Mouse (Mus musculus) limb, embryonic 15.5 days (tissue): ENCODE measurements at regions not wholly inside any gene's neighbourhood (a gene's known extent, or its start where the extent isn't known, plus 50 kb on each side); places are given as distances from the start of the nearest gene placed in this dataset.

ENCODE experiments used
- ATAC-seq: fragments of 200-750 bp; cut with Nextera tagmentation; 2 replicates; pipeline ENCODE4 v1.8.0; 2017; ENCODE audit warnings: low read depth, moderate TSS enrichment; ENCODE audit not compliant: insufficient number of reproducible peaks, low FRiP score, low TSS enrichment
- H3K27ac ChIP-seq: fragments of 300-500 bp; sonication (generic); 2 replicates; pipeline ENCODE4 v1.5.1; 2015; ENCODE audit warnings: moderate library complexity, mild to moderate bottlenecking, inconsistent platforms
- H3K27me3 ChIP-seq: fragments of 300-500 bp; sonication (generic); 2 replicates; pipeline ENCODE4 v1.6.1; 2015; ENCODE audit warnings: inconsistent platforms
- H3K36me3 ChIP-seq: fragments of 300-500 bp; sonication (generic); 2 replicates; pipeline ENCODE4 v1.6.1; 2015; ENCODE audit warnings: inconsistent platforms
- H3K4me1 ChIP-seq: fragments of 300-500 bp; sonication (generic); 2 replicates; pipeline ENCODE4 v1.6.1; 2015; ENCODE audit warnings: inconsistent platforms
- H3K4me2 ChIP-seq: fragments of 300-500 bp; sonication (generic); 2 replicates; pipeline ENCODE4 v1.6.1; 2015; ENCODE audit warnings: mild to moderate bottlenecking, inconsistent platforms
- H3K4me3 ChIP-seq: fragments of 300-500 bp; sonication (generic); 2 replicates; pipeline ENCODE4 v1.5.1; 2015; ENCODE audit warnings: mild to moderate bottlenecking, inconsistent platforms
- H3K9ac ChIP-seq: fragments of 300-500 bp; sonication (generic); 2 replicates; pipeline ENCODE4 v1.6.1; 2015; ENCODE audit warnings: inconsistent platforms
- H3K9me3 ChIP-seq: fragments of 300-500 bp; sonication (generic); 2 replicates; pipeline ENCODE4 v1.6.1; 2016; ENCODE audit warnings: inconsistent platforms
- WGBS: fragments of 180-500 bp; shearing (Covaris S2); methylation state at CpG from one replicate; pipeline ENCODE4 v1.1.7; 2015; 5-methylcytosine and 5-hydroxymethylcytosine counted together

GRCm38 (mm10) chr1:23462411-23462810, 64.8 kb upstream of the Ogfrl1 start:
- no peaks in the 10 kb centered on the region for H3K36me3 ChIP-seq
- no peaks in the 10 kb centered on the region for H3K9me3 ChIP-seq
- no peak overlapping the region for H3K4me3 ChIP-seq
- no peak overlapping the region for H3K4me2 ChIP-seq
- no peak for ATAC-seq
- 85% methylated on average over 3 of the region's 3 CpGs for WGBS
- no peaks in the 10 kb centered on the region for H3K4me1 ChIP-seq
- H3K9ac ChIP-seq: no peak overlapping the region
- no peaks in the 10 kb centered on the region for H3K27me3 ChIP-seq
- H3K27ac ChIP-seq: no peak overlapping the region

- no peaks in the 10 kb centered on the region for H3K4me1 ChIP-seq
- no peaks in the 10 kb centered on the region for H3K27me3 ChIP-seq
- no peaks in the 10 kb centered on the region for H3K9me3 ChIP-seq
- no peaks in the 10 kb centered on the region for H3K36me3 ChIP-seq
- WGBS: 62% methylated on average over 3 of the region's 3 CpGs
- no peak overlapping the region for H3K4me3 ChIP-seq
- ATAC-seq: no peak
- no peak overlapping the region for H3K4me2 ChIP-seq
- no peak overlapping the region for H3K9ac ChIP-seq
- H3K27ac ChIP-seq: no peak overlapping the region
These were observed 66.5 kb upstream of the Ogfrl1 start for GRCm38 (mm10) chr1:23464081-23464480.

DNA sequence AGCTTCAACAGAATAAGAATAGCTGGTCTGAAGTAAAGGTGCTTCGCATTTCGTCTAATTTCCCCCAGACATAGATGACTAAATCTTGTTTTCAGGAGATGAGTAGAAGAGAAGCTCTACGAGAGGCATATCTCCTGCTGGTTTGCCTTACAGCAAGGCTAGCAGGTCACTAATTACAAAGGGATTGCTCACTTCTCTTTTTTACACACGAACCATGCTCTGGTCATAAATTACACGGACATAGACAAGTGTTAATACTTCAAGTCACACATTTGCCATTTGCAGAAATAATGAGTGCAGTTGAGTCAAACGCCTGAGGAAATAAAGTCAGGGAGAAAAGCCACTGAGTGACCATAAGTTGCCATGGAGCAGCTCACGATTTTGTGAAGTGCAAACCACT, 68.8 kb upstream of the Ogfrl1 start:
- ATAC-seq: no peak
- Histone ChIP-seq H3K4me2 (no peak overlapping the region), H3K4me3 (no peak overlapping the region), H3K27ac (no peak overlapping the region), H3K36me3 (no peaks in the 10 kb centered on the region), H3K9ac (no peak overlapping the region), H3K4me1 (no peaks in the 10 kb centered on the region), H3K27me3 (no peaks in the 10 kb centered on the region), H3K9me3 (no peaks in the 10 kb centered on the region)
- WGBS: 49% methylated on average over 7 of the region's 7 CpGs

DNA sequence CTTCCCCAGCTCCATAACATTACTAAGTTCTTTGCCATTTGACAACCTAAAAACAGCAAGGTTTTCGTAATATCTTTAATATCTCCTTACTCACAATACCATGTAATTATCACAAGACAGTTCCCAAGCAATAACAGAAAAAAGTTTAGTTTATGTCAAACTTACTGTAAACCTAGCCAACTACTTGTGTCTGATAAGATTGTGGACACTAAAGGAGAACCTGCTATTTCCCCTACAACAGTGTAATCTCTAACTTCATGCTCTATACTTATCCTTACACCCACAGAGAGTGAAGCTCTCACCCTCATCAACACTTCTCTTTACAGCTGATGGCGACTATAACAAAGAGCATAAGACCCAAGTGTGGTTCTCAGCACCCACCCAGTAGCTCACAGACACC, 69.8 kb upstream of the Ogfrl1 start:
- Histone ChIP-seq H3K4me3 (no peak overlapping the region), H3K9ac (no peak overlapping the region), H3K27ac (no peak overlapping the region), H3K4me2 (no peak overlapping the region), H3K9me3 (no peaks in the 10 kb centered on the region), H3K4me1 (no peaks in the 10 kb centered on the region), H3K27me3 (no peaks in the 10 kb centered on the region), H3K36me3 (no peaks in the 10 kb centered on the region)
- ATAC-seq: no peak
- 82% methylated on average over 2 of the region's 2 CpGs for WGBS

GRCm38 (mm10) chr1:23480776-23481320, 83.3 kb upstream of the Ogfrl1 start:
- Histone ChIP-seq H3K4me1 (no peaks in the 10 kb centered on the region), H3K27me3 (no peaks in the 10 kb centered on the region), H3K4me3 (no peak overlapping the region), H3K4me2 (no peak overlapping the region), H3K9ac (no peak overlapping the region), H3K9me3 (no peaks in the 10 kb centered on the region), H3K36me3 (no peaks in the 10 kb centered on the region), H3K27ac (no peak overlapping the region)
- no peak for ATAC-seq
- 47% methylated on average over 5 of the region's 5 CpGs for WGBS

- 33% methylated on average over 1 of the region's 1 CpGs for WGBS
- no peaks in the 10 kb centered on the region for H3K27me3 ChIP-seq
- H3K36me3 ChIP-seq: no peaks in the 10 kb centered on the region
- no peak overlapping the region for H3K4me3 ChIP-seq
- no peak for ATAC-seq
- no peak overlapping the region for H3K27ac ChIP-seq
- H3K4me2 ChIP-seq: no peak overlapping the region
- no peaks in the 10 kb centered on the region for H3K4me1 ChIP-seq
- H3K9ac ChIP-seq: no peak overlapping the region
- no peaks in the 10 kb centered on the region for H3K9me3 ChIP-seq
These were observed 87.0 kb upstream of the Ogfrl1 start for GRCm38 (mm10) chr1:23484566-23484965.

- H3K9ac ChIP-seq: no peak overlapping the region
- ATAC-seq: no peak
- no peak overlapping the region for H3K27ac ChIP-seq
- no peaks in the 10 kb centered on the region for H3K36me3 ChIP-seq
- H3K4me1 ChIP-seq: no peaks in the 10 kb centered on the region
- no peaks in the 10 kb centered on the region for H3K9me3 ChIP-seq
- H3K4me3 ChIP-seq: no peak overlapping the region
- no peaks in the 10 kb centered on the region for H3K27me3 ChIP-seq
- no peak overlapping the region for H3K4me2 ChIP-seq
- 62% methylated on average over 3 of the region's 3 CpGs for WGBS
These were observed 87.7 kb upstream of the Ogfrl1 start for GRCm38 (mm10) chr1:23485150-23485775.

DNA sequence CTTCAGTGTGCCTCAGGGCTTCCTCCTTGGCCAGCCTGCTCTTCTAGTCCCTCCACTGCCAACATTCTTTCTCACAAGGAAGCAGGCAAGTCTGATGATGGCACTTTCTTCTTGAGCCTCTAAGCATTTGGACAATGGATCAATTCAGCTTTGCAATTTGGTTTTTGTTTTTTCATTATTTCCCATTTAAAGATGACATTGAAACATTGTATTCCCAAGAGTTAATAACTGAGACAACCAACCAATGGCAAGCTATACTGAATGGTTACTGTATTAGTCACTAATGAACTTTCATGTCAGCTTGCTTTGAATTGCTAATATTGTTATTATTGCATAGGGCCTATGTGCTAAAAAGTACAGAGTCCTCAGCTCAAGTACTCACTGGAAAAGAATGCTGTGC, 89.5 kb upstream of the Ogfrl1 start:
- ATAC-seq: no peak
- Histone ChIP-seq H3K4me1 (no peaks in the 10 kb centered on the region), H3K4me2 (no peak overlapping the region), H3K27ac (no peak overlapping the region), H3K27me3 (no peaks in the 10 kb centered on the region), H3K9ac (no peak overlapping the region), H3K9me3 (no peaks in the 10 kb centered on the region), H3K4me3 (no peak overlapping the region), H3K36me3 (no peaks in the 10 kb centered on the region)

DNA sequence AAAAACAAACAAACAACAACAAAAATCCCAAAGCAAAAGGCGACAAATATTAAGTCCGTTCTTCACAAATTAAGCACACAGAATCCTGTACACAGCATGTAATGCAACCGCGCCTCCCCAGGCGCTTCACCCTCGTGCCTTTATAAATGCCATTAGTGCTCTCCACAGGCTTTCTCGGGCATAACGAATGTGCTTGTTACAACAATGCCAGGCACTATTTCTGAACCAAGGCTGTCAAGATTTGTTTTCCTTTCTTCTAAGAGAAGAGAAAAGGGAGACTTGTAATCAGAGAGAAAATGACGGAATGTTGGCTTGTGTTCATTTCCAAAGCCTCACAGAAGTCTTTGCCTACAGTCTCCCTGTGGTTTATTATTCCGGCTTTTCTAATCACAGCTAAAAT, 93.1 kb upstream of the Ogfrl1 start:
- Histone ChIP-seq H3K36me3 (no peaks in the 10 kb centered on the region), H3K9me3 (no peaks in the 10 kb centered on the region), H3K4me2 (no peak overlapping the region), H3K4me3 (no peak overlapping the region), H3K27me3 (no peaks in the 10 kb centered on the region), H3K27ac (no peak overlapping the region), H3K4me1 (no peaks in the 10 kb centered on the region), H3K9ac (no peak overlapping the region)
- 62% methylated on average over 10 of the region's 10 CpGs for WGBS
- no peak for ATAC-seq

DNA sequence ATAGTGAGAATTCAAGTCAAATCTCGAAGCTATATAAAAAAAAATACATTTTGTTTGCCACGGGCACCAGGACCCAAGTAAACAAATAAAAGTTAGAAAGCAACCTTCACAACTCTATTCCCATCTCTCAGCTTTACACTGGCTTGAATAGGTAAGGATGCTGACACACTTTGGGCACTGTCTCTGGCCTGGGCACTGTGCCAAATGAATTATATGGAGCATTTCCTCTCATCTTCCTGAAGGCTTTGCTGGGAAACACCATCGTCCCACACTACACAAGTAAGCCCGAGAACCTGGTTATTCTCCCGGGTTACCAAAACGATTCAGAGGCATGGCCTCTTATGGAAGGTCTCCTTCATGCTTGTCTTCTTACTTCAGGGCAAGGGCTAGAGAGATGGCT, 93.5 kb upstream of the Ogfrl1 start:
- Histone ChIP-seq H3K4me1 (no peaks in the 10 kb centered on the region), H3K9ac (no peak overlapping the region), H3K4me2 (no peak overlapping the region), H3K4me3 (no peak overlapping the region), H3K36me3 (no peaks in the 10 kb centered on the region), H3K27ac (no peak overlapping the region), H3K9me3 (no peaks in the 10 kb centered on the region), H3K27me3 (no peaks in the 10 kb centered on the region)
- ATAC-seq: no peak
- 62% methylated on average over 6 of the region's 6 CpGs for WGBS

DNA sequence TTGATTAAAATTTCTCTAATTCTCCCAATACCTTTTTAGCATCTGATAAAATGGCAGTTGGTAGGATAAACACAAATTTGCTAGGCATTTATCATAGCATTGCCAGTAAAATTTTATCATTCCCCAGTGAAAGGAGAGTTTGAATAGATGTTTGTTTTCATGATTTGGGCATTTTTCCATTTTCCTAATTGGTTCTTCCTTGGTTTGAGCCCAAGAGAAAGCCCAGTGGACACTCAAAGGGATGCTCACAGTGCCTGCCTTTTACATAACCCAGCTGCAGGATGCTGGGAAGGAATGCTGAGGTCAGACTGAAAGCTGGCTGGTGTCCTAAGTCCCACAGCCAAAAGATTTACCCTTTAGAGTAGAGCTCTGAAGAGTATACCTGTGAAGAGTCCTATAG, 95.4 kb upstream of the Ogfrl1 start:
- no peaks in the 10 kb centered on the region for H3K4me1 ChIP-seq
- H3K27me3 ChIP-seq: no peaks in the 10 kb centered on the region
- no peak overlapping the region for H3K9ac ChIP-seq
- H3K36me3 ChIP-seq: no peaks in the 10 kb centered on the region
- no peak overlapping the region for H3K4me2 ChIP-seq
- no peak for ATAC-seq
- no peak overlapping the region for H3K4me3 ChIP-seq
- no peaks in the 10 kb centered on the region for H3K9me3 ChIP-seq
- H3K27ac ChIP-seq: no peak overlapping the region

GRCm38 (mm10) chr1:23495412-23495811, 97.8 kb upstream of the Ogfrl1 start:
- WGBS: 54% methylated on average over 4 of the region's 4 CpGs
- H3K4me2 ChIP-seq: no peak overlapping the region
- H3K4me1 ChIP-seq: no peaks in the 10 kb centered on the region
- no peak for ATAC-seq
- H3K36me3 ChIP-seq: no peaks in the 10 kb centered on the region
- H3K27ac ChIP-seq: no peak overlapping the region
- no peak overlapping the region for H3K9ac ChIP-seq
- no peak overlapping the region for H3K4me3 ChIP-seq
- no peaks in the 10 kb centered on the region for H3K9me3 ChIP-seq
- no peaks in the 10 kb centered on the region for H3K27me3 ChIP-seq

DNA sequence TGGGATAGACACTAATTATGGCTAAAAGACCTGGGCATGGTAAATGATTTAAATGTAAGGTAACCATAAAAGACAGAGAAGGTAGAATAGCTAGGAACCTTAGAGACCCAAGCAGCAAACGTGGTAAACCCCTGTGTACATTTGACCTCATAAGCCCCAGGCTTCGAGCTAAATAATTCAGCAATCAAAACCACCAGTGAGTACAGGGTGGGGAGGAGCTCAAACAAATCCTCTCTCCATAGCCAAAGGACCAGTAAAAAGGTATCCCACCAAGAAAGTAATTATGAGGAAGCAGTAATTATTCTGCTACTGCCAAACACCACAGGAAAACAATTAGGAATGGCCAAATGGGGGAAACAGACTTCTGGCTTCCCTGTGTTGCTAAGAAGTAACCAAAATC, 122.5 kb upstream of the Ogfrl1 start:
- 21% methylated on average over 2 of the region's 2 CpGs for WGBS
- no peak for ATAC-seq
- H3K9ac ChIP-seq: no peak overlapping the region

More for the DNA sequence above, 122.5 kb upstream of the Ogfrl1 start:
- no peaks in the 10 kb centered on the region for H3K36me3 ChIP-seq
- no peak overlapping the region for H3K27ac ChIP-seq
- H3K9me3 ChIP-seq: no peaks in the 10 kb centered on the region
- no peaks in the 10 kb centered on the region for H3K4me1 ChIP-seq
- H3K27me3 ChIP-seq: no peaks in the 10 kb centered on the region
- H3K4me2 ChIP-seq: no peak overlapping the region
- no peak overlapping the region for H3K4me3 ChIP-seq
